Mouse (Mus musculus) intestine, postnatal 0 days (tissue): ENCODE measurements around the gene Emp1. TPM values are rescaled to one million over a fixed set of nuclear protein-coding genes. Genes with fewer than 3 reads are reported as not detected.

ENCODE experiments used
- ATAC-seq: fragments of 200-750 bp; cut with Nextera tagmentation; 2 replicates; pipeline ENCODE4 v1.8.0; 2017; ENCODE audit warnings: mild to moderate bottlenecking, moderate TSS enrichment, moderate library complexity
- H3K27ac ChIP-seq: fragments of 300-500 bp; sonication (generic); 2 replicates; pipeline ENCODE4 v1.5.1; 2014; ENCODE audit warnings: mild to moderate bottlenecking, low read depth, low read length, moderate library complexity
- H3K27me3 ChIP-seq: fragments of 300-500 bp; sonication (generic); replicated peaks from 2 replicates; pipeline ENCODE4 v1.6.1; 2014; ENCODE audit warnings: low read length, mixed read lengths; ENCODE audit not compliant: control insufficient read depth, insufficient read depth
- H3K36me3 ChIP-seq: fragments of 300-500 bp; sonication (generic); 2 replicates; pipeline ENCODE4 v1.6.1; 2014; ENCODE audit warnings: mild to moderate bottlenecking, moderate library complexity; ENCODE audit not compliant: control insufficient read depth, insufficient read depth
- H3K4me1 ChIP-seq: fragments of 300-500 bp; sonication (generic); replicated peaks from 2 replicates; pipeline ENCODE4 v1.6.1; 2014; ENCODE audit warnings: antibody characterized with exemption, low read length, mixed read lengths; ENCODE audit not compliant: control insufficient read depth, insufficient read depth
- H3K4me2 ChIP-seq: fragments of 300-500 bp; sonication (generic); replicated peaks from 2 replicates; pipeline ENCODE4 v1.6.1; 2014; ENCODE audit warnings: low read depth, mild to moderate bottlenecking, moderate library complexity
- H3K4me3 ChIP-seq: fragments of 300-500 bp; sonication (generic); 2 replicates; pipeline ENCODE4 v1.5.1; 2014; ENCODE audit warnings: low read depth, low read length
- H3K9ac ChIP-seq: fragments of 300-500 bp; sonication (generic); 2 replicates; pipeline ENCODE4 v1.6.1; 2014; ENCODE audit warnings: mild to moderate bottlenecking, low read depth, low read length
- H3K9me3 ChIP-seq: fragments of 300-500 bp; sonication (generic); 2 replicates; pipeline ENCODE4 v1.6.1; 2016; ENCODE audit warnings: mixed run types; ENCODE audit not compliant: control insufficient read depth
- CTCF ChIP-seq: sonication (generic); IDR thresholded peaks from 2 replicates; pipeline ENCODE4 v1.5.1; 2016; ENCODE audit warnings: low read depth, mild to moderate bottlenecking, control low read depth, antibody characterized with exemption, moderate library complexity
- WGBS: fragments of 180-500 bp; shearing (Covaris S2); extraction: QIAGEN DNeasy Blood & Tissue Kit; methylation state at CpG from one replicate; pipeline ENCODE4 v1.1.7; 2014; 5-methylcytosine and 5-hydroxymethylcytosine counted together
- polyA plus RNA-seq: library from polyadenylated mRNA; unstranded; fragments of >200 nt; fragmentation: Nextera tagmentation; extraction: Ambion mirVana; gene quantifications from 2 replicates; pipeline ENCODE4 v1.2.1, GENCODE M21; 2015

Emp1 gene
- polyA plus RNA-seq, 1 experiment from 2014 or later: 42.8 TPM

- H3K4me1 ChIP-seq: 0 out of 2 replicates have a peak, but pooled peaks cover 7% of the 10 kb centered on the region
Observed at GRCm38 (mm10) chr6:135336376-135336775, 26.0 kb upstream of the Emp1 start.

GRCm38 (mm10) chr6:135340355-135341075 lies 21.8 kb upstream of the Emp1 start:
- ATAC-seq: no peak
- Histone ChIP-seq H3K27me3 (no peaks in the 10 kb centered on the region), H3K27ac (0 out of 2 replicates have a peak overlapping the region, but pooled peaks have one; percentile 7), H3K4me1 (no peaks in the 10 kb centered on the region), H3K4me2 (no peak overlapping the region), H3K9me3 (no peaks in the 10 kb centered on the region), H3K36me3 (no peaks in the 10 kb centered on the region), H3K9ac (no peak overlapping the region), H3K4me3 (no peak overlapping the region)
- TF ChIP-seq CTCF: no peak
- WGBS: 67% methylated on average over 9 of the region's 9 CpGs

More at GRCm38 (mm10) chr6:135336376-135336775, 26.0 kb upstream of the Emp1 start:
- no peak for ATAC-seq
- H3K9me3 ChIP-seq: no peaks in the 10 kb centered on the region
- no peaks in the 10 kb centered on the region for H3K27me3 ChIP-seq
- no peak for TF ChIP-seq CTCF
- H3K4me3 ChIP-seq: no peak overlapping the region
- no peak overlapping the region for H3K27ac ChIP-seq
- no peak overlapping the region for H3K4me2 ChIP-seq
- H3K9ac ChIP-seq: no peak overlapping the region
- no peaks in the 10 kb centered on the region for H3K36me3 ChIP-seq
- WGBS: 89% methylated on average over 8 of the region's 8 CpGs

GRCm38 (mm10) chr6:135341076-135341378 lies 21.3 kb upstream of the Emp1 start:
- Histone ChIP-seq H3K36me3 (no peaks in the 10 kb centered on the region), H3K9ac (no peak overlapping the region), H3K27me3 (no peaks in the 10 kb centered on the region), H3K4me3 (no peak overlapping the region), H3K4me2 (no peak overlapping the region), H3K4me1 (no peaks in the 10 kb centered on the region), H3K9me3 (no peaks in the 10 kb centered on the region), H3K27ac (peak overlapping the region; percentile 7; the same call in 1 of the 2 replicates)
- ATAC-seq: no peak
- TF ChIP-seq CTCF: no peak
- WGBS: 23% methylated on average over 4 of the region's 4 CpGs

- Histone ChIP-seq H3K9me3 (no peaks in the 10 kb centered on the region), H3K27me3 (no peaks in the 10 kb centered on the region), H3K4me1 (no peaks in the 10 kb centered on the region), H3K4me3 (no peak overlapping the region), H3K27ac (no peak overlapping the region), H3K36me3 (no peaks in the 10 kb centered on the region), H3K9ac (no peak overlapping the region), H3K4me2 (no peak overlapping the region)
- WGBS: 35% methylated on average over 8 of the region's 8 CpGs
- no peak for TF ChIP-seq CTCF
- ATAC-seq: peak; percentile 80
Observed at GRCm38 (mm10) chr6:135351638-135352302, 10.6 kb upstream of the Emp1 start.

GRCm38 (mm10) chr6:135352537-135352936 lies 9.8 kb upstream of the Emp1 start:
- TF ChIP-seq CTCF: no peak
- H3K27ac ChIP-seq: no peak overlapping the region

GRCm38 (mm10) chr6:135354953-135355352 lies 7.4 kb upstream of the Emp1 start:
- Histone ChIP-seq H3K9ac (no peak overlapping the region), H3K27me3 (no peaks in the 10 kb centered on the region), H3K4me3 (no peak overlapping the region), H3K4me2 (no peak overlapping the region), H3K36me3 (no peaks in the 10 kb centered on the region), H3K9me3 (no peaks in the 10 kb centered on the region), H3K4me1 (no peaks in the 10 kb centered on the region), H3K27ac (no peak overlapping the region)
- no peak for TF ChIP-seq CTCF
- no peak for ATAC-seq
- WGBS: 96% methylated on average over 4 of the region's 4 CpGs

More at GRCm38 (mm10) chr6:135352537-135352936, 9.8 kb upstream of the Emp1 start:
- H3K27me3 ChIP-seq: no peaks in the 10 kb centered on the region
- H3K4me3 ChIP-seq: no peak overlapping the region
- H3K4me2 ChIP-seq: no peak overlapping the region
- 67% methylated on average over 4 of the region's 4 CpGs for WGBS
- H3K36me3 ChIP-seq: no peaks in the 10 kb centered on the region
- no peak overlapping the region for H3K9ac ChIP-seq
- no peaks in the 10 kb centered on the region for H3K9me3 ChIP-seq
- no peaks in the 10 kb centered on the region for H3K4me1 ChIP-seq
- no peak for ATAC-seq
